Mouse (Mus musculus) urinary bladder, postnatal 25 days (tissue): ENCODE results near the gene Slc25a39.
"Not testable (repeated sequence)": the region's sequence is repeated elsewhere in the genome, so short reads cannot be mapped to it uniquely, and the experiment has no call there.

ENCODE experiments used
- DNase-seq: peaks from one replicate; pipeline ENCODE4 v3.0.0; 2022; ENCODE audit warnings: low spot score

Slc25a39 gene

GRCm38 (mm10) chr11:102371926-102372685 lies 35.6 kb downstream of the Slc25a39 start:
- DNase-seq: no peak

- no peak for DNase-seq
Measured at GRCm38 (mm10) chr11:102370285-102370684, 37.5 kb downstream of the Slc25a39 start.

- no peak for DNase-seq
Measured at GRCm38 (mm10) chr11:102369263-102369662, 38.5 kb downstream of the Slc25a39 start.

DNA sequence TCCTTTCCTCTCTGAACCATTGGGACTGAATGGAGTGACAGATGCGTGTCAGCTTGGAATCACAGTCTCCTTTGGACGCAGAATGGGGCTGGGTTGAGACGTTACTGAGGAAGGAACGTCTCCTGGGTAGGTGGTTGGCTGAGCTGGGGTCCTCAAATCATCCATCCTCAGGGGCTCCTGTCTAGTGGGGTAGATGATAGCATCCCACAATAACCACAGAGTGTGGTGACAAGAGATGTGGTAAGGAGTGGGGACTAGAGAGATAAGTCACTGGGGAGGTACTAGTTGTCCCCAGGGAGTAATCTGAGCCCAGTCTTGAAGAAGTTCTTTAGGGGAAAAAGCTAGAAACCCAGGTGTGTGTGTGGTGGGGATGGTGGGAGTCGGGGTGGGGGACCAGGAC lies 39.4 kb downstream of the Slc25a39 start:
- no peak for DNase-seq

- no peak for DNase-seq
Measured at GRCm38 (mm10) chr11:102367504-102368280, 40.1 kb downstream of the Slc25a39 start.

- DNase-seq: not testable (repeated sequence)
Measured at GRCm38 (mm10) chr11:102366103-102366502, 41.6 kb downstream of the Slc25a39 start, which contains the start of gene Slc4a1. Gene Slc4a1 (minus strand): TSS chr11:102366203.

DNA sequence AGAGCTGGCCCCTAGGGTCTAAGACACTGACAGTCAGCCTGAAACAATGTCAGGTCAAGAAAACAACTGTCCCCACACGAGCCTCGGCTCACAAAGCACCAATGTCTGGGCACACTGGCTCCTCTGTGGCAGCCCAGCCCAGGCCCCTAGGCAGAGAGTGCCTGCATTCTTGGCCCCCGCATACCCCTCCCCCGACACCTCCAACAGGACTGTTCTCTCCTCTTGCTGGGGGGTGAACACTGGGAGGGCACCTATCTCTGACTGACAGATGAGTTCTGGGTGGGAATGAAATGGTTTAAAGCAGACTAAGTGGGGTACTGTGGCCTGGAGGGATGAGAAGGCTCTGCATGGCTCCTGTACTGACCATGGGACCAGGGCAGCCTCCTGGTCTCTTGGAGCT lies 42.0 kb downstream of the Slc25a39 start:
- DNase-seq: no peak

DNA sequence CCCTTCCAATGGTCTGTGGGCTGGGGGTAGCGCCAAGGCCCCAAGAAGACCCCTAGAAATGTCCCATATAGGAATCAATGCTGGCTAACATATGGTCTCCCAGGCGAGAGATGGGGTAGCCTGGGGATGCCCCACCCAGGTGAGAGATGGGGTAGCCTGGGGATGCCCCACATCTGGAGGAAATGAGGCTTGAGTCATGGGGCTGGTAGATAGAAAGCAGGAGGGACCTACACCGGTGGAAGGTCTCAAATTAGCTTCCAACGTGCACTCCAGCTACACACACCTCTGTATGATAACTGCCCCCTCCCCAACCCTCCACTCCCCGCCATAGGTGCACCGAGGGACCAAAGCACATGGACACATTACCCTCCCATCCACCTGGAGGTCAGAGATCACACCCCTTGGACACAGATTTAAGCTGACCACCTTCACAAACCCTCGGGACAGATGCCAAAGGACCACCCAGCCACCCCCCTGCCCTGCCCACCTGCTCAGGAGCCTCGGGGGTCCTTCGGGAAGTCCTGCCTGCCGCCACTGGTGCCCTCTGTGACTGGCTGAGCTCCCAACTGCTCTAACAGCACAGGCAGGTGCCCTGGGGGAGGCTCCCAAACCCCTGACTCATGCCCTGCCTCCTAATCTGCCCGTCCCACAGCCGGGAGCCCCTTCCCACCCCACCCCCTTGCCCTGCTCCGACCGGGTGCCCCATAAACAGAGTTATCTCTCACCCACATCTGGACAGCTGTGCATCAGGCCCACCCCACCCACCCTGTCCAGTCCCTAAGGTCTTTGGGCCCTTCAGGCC lies 43.0 kb downstream of the Slc25a39 start:
- no peak for DNase-seq

DNA sequence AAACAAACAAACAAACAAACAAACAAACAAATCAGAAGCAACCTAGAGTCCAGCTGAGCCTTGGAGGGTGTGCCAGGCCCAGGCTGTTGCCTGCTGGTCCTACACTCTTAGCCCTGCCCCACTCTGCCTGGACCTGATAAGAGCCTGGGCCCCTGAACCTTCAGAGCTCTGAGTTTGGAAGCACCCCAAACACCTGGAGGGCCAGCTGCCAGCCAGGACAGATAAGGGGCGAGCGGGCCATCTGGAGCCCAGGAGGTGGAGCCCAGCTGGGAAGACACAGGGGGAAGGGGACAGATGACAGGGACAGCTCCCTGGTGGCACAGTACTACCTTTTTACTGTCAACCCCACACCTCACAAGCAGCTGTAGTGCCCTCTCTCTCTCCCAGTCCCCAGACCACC lies 44.1 kb downstream of the Slc25a39 start:
- DNase-seq: no peak

- DNase-seq: no peak
Measured at GRCm38 (mm10) chr11:102361776-102362495, 45.8 kb downstream of the Slc25a39 start.

DNA sequence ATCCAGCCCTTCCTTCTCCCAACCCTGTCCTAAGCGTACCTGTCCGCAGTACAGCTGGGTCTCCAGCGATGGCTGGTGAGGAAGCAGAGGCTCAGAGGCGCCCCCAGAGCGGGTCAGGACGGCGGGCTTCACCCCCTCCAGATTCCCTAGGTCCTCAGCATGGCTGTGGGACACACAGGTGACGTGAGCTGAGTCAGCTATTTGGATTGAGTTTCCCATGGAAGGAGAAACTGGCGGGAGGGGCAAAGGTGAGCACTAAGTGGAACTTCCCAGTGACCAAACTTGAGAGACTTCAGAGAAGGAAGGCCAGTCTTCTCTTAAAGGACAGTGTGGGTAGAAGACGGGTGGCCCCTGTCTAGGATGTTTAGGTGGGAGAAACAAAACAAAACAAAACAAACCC lies 49.4 kb downstream of the Slc25a39 start:
- no peak for DNase-seq

- DNase-seq: no peak
Measured at GRCm38 (mm10) chr11:102356636-102357350, 51.0 kb downstream of the Slc25a39 start.

- no peak for DNase-seq
Measured at GRCm38 (mm10) chr11:102356190-102356589, 51.6 kb downstream of the Slc25a39 start.

- DNase-seq: no peak
Measured at GRCm38 (mm10) chr11:102355501-102355900, 52.2 kb downstream of the Slc25a39 start.

DNA sequence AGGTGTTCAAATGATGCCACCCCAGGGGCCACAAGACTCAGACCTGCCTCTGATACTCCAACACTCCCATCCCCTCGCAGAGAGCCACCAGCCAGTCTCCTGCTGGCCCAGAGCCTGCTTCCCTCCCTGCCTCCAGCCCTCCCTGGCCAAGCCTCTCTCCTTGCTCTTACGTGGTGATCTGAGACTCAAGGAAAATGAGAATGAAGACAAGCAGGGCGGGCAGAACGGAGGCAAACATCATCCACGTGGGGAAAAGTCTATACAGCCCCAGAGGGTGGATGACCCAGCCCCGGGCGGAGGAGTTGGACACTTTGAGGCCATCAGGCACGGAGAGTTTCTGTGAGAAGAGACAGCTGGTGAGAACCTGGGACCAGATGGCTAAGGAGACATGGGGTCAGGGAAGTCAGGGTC lies 54.7 kb downstream of the Slc25a39 start:
- no peak for DNase-seq
